Mouse (Mus musculus) limb, embryonic 11.5 days (tissue): Measurements from ENCODE around the gene Crk. TPM values are rescaled to one million over a fixed set of nuclear protein-coding genes. Genes with fewer than 3 reads are reported as not detected.

Experiments
- ATAC-seq: fragments of 200-750 bp; cut with Nextera tagmentation; 2 replicates; pipeline ENCODE4 v1.8.0; 2017; ENCODE audit warnings: low read depth; ENCODE audit not compliant: insufficient number of reproducible peaks, low FRiP score, low TSS enrichment
- DNase-seq: peaks from one replicate; pipeline ENCODE4 v3.0.0-alpha.2; 2015; ENCODE audit warnings: low spot score
- H3K27ac ChIP-seq: fragments of 300-500 bp; sonication (generic); replicated peaks from 2 replicates; pipeline ENCODE4 v1.5.1; 2014; ENCODE audit warnings: low read depth, mild to moderate bottlenecking, low read length
- H3K27me3 ChIP-seq: fragments of 300-500 bp; sonication (generic); 2 replicates; pipeline ENCODE4 v1.6.1; 2014; ENCODE audit warnings: mild to moderate bottlenecking, low read length, mixed read lengths; ENCODE audit not compliant: control insufficient read depth, insufficient read depth
- H3K36me3 ChIP-seq: fragments of 300-500 bp; sonication (generic); 2 replicates; pipeline ENCODE4 v1.6.1; 2014; ENCODE audit warnings: mild to moderate bottlenecking, low read length, moderate library complexity, mixed read lengths; ENCODE audit not compliant: control insufficient read depth, insufficient read depth
- H3K4me1 ChIP-seq: fragments of 300-500 bp; sonication (generic); 2 replicates; pipeline ENCODE4 v1.6.1; 2014; ENCODE audit warnings: low read length, mixed read lengths; ENCODE audit not compliant: control insufficient read depth, insufficient read depth
- H3K4me2 ChIP-seq: fragments of 300-500 bp; sonication (generic); 2 replicates; pipeline ENCODE4 v1.6.1; 2014; ENCODE audit warnings: low read depth, mild to moderate bottlenecking, moderate library complexity; ENCODE audit not compliant: severe bottlenecking
- H3K4me3 ChIP-seq: fragments of 300-500 bp; sonication (generic); 2 replicates; pipeline ENCODE4 v1.5.1; 2014; ENCODE audit warnings: low read depth, low read length
- H3K9ac ChIP-seq: fragments of 300-500 bp; sonication (generic); 2 replicates; pipeline ENCODE4 v1.6.1; 2014; ENCODE audit warnings: mild to moderate bottlenecking, low read length
- H3K9me3 ChIP-seq: fragments of 300-500 bp; sonication (generic); 2 replicates; pipeline ENCODE4 v1.6.1; 2016; ENCODE audit warnings: low read length; ENCODE audit not compliant: control insufficient read depth
- WGBS: fragments of 180-500 bp; shearing (Covaris S2); extraction: QIAGEN DNeasy Blood & Tissue Kit; methylation state at CpG from one replicate; pipeline ENCODE4 v1.1.7; 2014; 5-methylcytosine and 5-hydroxymethylcytosine counted together
- polyA plus RNA-seq: library from polyadenylated mRNA; unstranded; fragments of >200 nt; fragmentation: Nextera tagmentation; extraction: Ambion mirVana; gene quantifications from 2 replicates; pipeline ENCODE4 v1.2.1, GENCODE M21; 2014

Crk gene
- polyA plus RNA-seq, 1 experiment from 2014 or later: 107 TPM

DNA sequence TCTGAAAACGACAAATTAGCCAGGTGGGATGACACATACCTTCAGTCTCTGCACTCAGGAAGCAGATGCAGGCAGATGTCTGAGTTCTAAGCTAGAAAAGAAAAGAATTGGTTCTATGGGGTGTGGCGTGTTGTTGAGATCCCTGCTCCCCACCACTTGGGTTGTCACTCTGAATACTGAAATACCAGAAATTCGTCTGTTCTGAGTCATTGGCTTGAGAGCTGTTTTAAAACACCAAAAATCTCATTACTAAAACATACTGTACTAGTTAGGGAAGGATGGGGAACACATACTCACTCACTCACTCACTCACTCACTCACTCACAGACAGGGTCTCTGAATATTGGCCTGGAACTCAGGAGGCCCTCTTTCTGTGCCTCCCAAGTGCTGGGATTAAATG is 57.9 kb downstream of the Crk start:
- Histone ChIP-seq H3K4me3 (no peak overlapping the region), H3K4me1 (0 out of 2 replicates have a peak, but pooled peaks cover 9% of the 10 kb centered on the region), H3K9ac (no peak overlapping the region), H3K4me2 (peak overlapping the region; percentile 10; the same call in 1 of the 2 replicates), H3K9me3 (no peaks in the 10 kb centered on the region), H3K27me3 (no peaks in the 10 kb centered on the region), H3K36me3 (peaks cover 5% of the 10 kb centered on the region; the same call in 1 of the 2 replicates), H3K27ac (no peak overlapping the region)
- DNase-seq (no peak), ATAC-seq (no peak)
- 82% methylated on average over 3 of the region's 3 CpGs for WGBS

DNA sequence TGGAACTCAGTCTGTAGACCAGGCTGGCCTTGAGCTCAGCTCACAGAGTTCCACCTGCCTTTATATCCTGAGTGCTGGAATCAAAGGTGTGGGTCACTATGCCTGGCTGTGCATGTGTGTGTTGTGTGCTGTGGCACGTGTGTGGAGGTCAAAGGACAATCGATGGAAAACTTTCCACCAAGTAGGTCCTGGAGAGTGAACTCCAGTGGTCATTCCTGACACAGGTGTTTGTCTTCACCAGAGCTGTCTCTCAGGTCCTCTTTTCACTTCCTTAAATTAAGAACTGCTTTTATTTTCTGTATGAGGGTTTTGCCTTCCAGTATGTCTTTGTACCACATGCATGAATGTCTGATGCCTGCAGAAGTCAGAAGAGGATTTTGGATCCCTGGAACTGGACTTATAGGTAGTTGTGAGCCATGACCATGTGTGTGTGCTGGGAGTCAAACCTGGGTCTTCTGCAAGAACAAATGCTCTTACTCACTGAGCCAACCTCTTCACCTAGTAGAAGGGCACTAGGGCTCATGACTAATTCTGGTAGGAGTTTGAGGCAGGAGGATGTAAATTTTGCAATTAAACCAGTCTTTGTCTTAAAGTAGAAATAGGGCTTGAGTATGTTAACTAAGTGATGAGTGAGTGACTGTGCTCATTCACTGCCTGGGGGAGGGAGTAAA is 58.9 kb downstream of the Crk start:
- DNase-seq (no peak), ATAC-seq (no peak)
- no peak overlapping the region for H3K4me2 ChIP-seq
- no peak overlapping the region for H3K9ac ChIP-seq
- peaks cover 7% of the 10 kb centered on the region; the same call in 1 of the 2 replicates for H3K36me3 ChIP-seq
- 82% methylated on average over 2 of the region's 2 CpGs for WGBS
- H3K27me3 ChIP-seq: no peaks in the 10 kb centered on the region
- H3K9me3 ChIP-seq: no peaks in the 10 kb centered on the region
- no peak overlapping the region for H3K4me3 ChIP-seq
- 0 out of 2 replicates have a peak, but pooled peaks cover 9% of the 10 kb centered on the region for H3K4me1 ChIP-seq
- H3K27ac ChIP-seq: no peak overlapping the region

GRCm38 (mm10) chr11:75738477-75738821 is 59.4 kb downstream of the Crk start:
- no peak for ATAC-seq
- 93% methylated on average over 7 of the region's 7 CpGs for WGBS
- Histone ChIP-seq H3K27me3 (no peaks in the 10 kb centered on the region), H3K9ac (no peak overlapping the region), H3K4me3 (no peak overlapping the region), H3K36me3 (peaks cover 7% of the 10 kb centered on the region; the same call in 1 of the 2 replicates), H3K9me3 (no peaks in the 10 kb centered on the region), H3K4me2 (no peak overlapping the region), H3K27ac (no peak overlapping the region), H3K4me1 (0 out of 2 replicates have a peak, but pooled peaks cover 9% of the 10 kb centered on the region)
- DNase-seq: no peak

- DNase-seq: no peak
Measured at GRCm38 (mm10) chr11:75740204-75740603, 61.1 kb downstream of the Crk start.

GRCm38 (mm10) chr11:75741615-75742014 is 62.6 kb downstream of the Crk start:
- H3K36me3 ChIP-seq: peaks cover 7% of the 10 kb centered on the region; the same call in 1 of the 2 replicates
- H3K27ac ChIP-seq: no peak overlapping the region
- no peak overlapping the region for H3K4me2 ChIP-seq
- no peak overlapping the region for H3K9ac ChIP-seq
- H3K4me3 ChIP-seq: no peak overlapping the region
- WGBS: 78% methylated on average over 3 of the region's 3 CpGs
- DNase-seq: no peak
- H3K4me1 ChIP-seq: 0 out of 2 replicates have a peak, but pooled peaks cover 3% of the 10 kb centered on the region
- ATAC-seq: no peak
- H3K9me3 ChIP-seq: no peaks in the 10 kb centered on the region
- H3K27me3 ChIP-seq: no peaks in the 10 kb centered on the region

More at GRCm38 (mm10) chr11:75740204-75740603, 61.1 kb downstream of the Crk start:
- no peak for ATAC-seq
- no peak overlapping the region for H3K4me3 ChIP-seq
- H3K9me3 ChIP-seq: no peaks in the 10 kb centered on the region
- H3K27me3 ChIP-seq: no peaks in the 10 kb centered on the region
- no peak overlapping the region for H3K4me2 ChIP-seq
- H3K27ac ChIP-seq: no peak overlapping the region
- H3K9ac ChIP-seq: no peak overlapping the region
- 0 out of 2 replicates have a peak, but pooled peaks cover 3% of the 10 kb centered on the region for H3K4me1 ChIP-seq
- peaks cover 7% of the 10 kb centered on the region; the same call in 1 of the 2 replicates for H3K36me3 ChIP-seq
- WGBS: 88% methylated on average over 3 of the region's 3 CpGs

GRCm38 (mm10) chr11:75744761-75745160 is 65.7 kb downstream of the Crk start:
- 90% methylated on average over 3 of the region's 3 CpGs for WGBS

GRCm38 (mm10) chr11:75750537-75750936 is 71.5 kb downstream of the Crk start:
- no peak overlapping the region for H3K4me3 ChIP-seq
- WGBS: 85% methylated on average over 1 of the region's 1 CpGs
- ATAC-seq (no peak), DNase-seq (no peak)
- no peak overlapping the region for H3K4me2 ChIP-seq
- no peaks in the 10 kb centered on the region for H3K4me1 ChIP-seq
- no peaks in the 10 kb centered on the region for H3K27me3 ChIP-seq
- peaks cover 9% of the 10 kb centered on the region; the same call in 1 of the 2 replicates for H3K36me3 ChIP-seq
- H3K9ac ChIP-seq: no peak overlapping the region
- H3K9me3 ChIP-seq: no peaks in the 10 kb centered on the region
- H3K27ac ChIP-seq: no peak overlapping the region

More at GRCm38 (mm10) chr11:75744761-75745160, 65.7 kb downstream of the Crk start:
- Histone ChIP-seq H3K4me3 (no peak overlapping the region), H3K9me3 (no peaks in the 10 kb centered on the region), H3K27me3 (no peaks in the 10 kb centered on the region), H3K4me2 (no peak overlapping the region), H3K36me3 (peaks cover 4% of the 10 kb centered on the region; the same call in 1 of the 2 replicates), H3K9ac (no peak overlapping the region), H3K4me1 (no peaks in the 10 kb centered on the region), H3K27ac (no peak overlapping the region)
- ATAC-seq (no peak), DNase-seq (no peak)

DNA sequence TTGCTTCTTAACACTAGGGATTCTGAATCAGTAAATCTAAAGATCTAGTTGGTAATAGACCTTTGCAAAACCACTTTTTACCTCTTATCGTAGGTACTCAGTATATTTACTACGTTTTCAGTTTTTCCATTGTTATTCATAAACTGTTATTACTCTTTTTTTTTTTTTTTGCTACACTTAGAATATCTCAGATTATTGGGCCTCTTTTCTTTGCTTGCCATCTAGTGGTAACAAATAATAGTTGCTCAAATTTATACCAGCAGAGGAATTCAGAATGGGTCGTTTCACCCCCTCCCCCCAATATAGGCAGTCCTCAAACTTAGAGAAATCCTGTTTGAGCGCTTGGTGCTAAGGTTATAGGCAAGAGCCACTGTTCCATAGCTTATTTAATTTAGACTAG is 72.0 kb downstream of the Crk start:
- Histone ChIP-seq H3K27ac (no peak overlapping the region), H3K9ac (no peak overlapping the region), H3K36me3 (peaks cover 11% of the 10 kb centered on the region; the same call in 1 of the 2 replicates), H3K4me3 (no peak overlapping the region), H3K27me3 (no peaks in the 10 kb centered on the region), H3K4me1 (no peaks in the 10 kb centered on the region), H3K9me3 (no peaks in the 10 kb centered on the region), H3K4me2 (no peak overlapping the region)
- DNase-seq: no peak
- 86% methylated on average over 4 of the region's 4 CpGs for WGBS
- no peak for ATAC-seq
